Mouse (Mus musculus) stomach, postnatal 0 days (tissue): ENCODE results near the gene Ptk7.

Experiments used
- CTCF ChIP-seq: IDR thresholded peaks from 2 replicates; pipeline ENCODE4 v1.5.1; 2016; ENCODE audit warnings: antibody characterized with exemption, low read depth, mild to moderate bottlenecking, moderate library complexity
- EP300 ChIP-seq: optimal IDR thresholded peaks from 2 replicates; pipeline ENCODE3; 2016; ENCODE audit warnings: antibody characterized with exemption

DNA sequence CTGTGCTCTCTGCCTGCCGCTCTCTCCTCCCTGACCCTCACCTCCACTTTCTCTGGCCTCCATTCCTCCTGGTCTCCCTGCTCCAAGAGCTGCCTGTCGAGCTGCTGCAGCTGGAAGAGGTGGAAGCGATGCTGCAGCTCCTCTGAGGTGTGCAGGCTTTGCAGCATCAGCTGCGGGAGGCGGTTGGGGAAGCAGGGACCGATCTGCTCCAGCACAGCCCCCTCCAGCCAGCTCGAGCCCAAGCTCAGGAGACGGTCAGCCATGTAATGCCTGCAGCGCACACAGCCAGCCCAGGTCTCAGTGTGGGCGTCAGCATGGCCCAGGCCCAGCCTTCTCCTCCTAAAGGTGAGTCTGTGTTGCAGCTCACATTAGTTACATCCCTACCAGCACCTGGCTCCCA lies 109.3 kb downstream of the Ptk7 start:
- TF ChIP-seq CTCF (no peak), EP300 (no peak)
